Mouse (Mus musculus): ENCODE measurements around the gene Mmadhc.

DNA sequence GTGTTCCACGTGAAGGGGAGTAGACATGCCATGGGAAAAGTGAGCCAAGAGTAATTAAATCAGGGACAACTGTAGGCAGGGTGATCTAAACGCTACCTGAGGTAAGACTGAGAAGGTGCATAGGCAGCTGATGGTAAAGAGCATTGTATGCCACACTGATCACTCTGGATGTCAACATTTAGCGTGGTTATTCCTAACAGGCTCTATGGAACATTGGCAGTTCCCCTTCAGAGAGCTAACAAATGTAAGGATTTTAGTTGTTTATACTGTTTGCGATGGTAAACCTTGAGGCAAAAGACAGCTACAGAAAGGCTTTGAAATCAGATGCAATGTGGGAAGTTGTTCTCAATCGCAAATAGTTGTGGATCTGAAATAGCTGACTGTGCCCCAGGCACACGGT is 32.5 kb downstream of the Mmadhc start:
- TF ChIP-seq POLR2A (IDR thresholded peaks at IDR 0.05; ENCODE audit: insufficient read length, low read depth) (no peak), E2F4 (IDR thresholded peaks at IDR 0.05; ENCODE audit: insufficient read depth) (no peak), MYOG (IDR thresholded peaks at IDR 0.05; ENCODE audit: control insufficient read depth in 1 of 3, insufficient read depth in 1 of 3, insufficient read length in 2 of 3, low read depth in 2 of 3) (no peak), USF1 (IDR thresholded peaks at IDR 0.05; ENCODE audit: low read depth) (no peak), MAX (IDR thresholded peaks at IDR 0.05; ENCODE audit: low read depth) (no peak)
